Mouse (Mus musculus) lung, adult 18-20 months (tissue): Measurements from ENCODE around the gene Rin2.
"Not testable (repeated sequence)": the region's sequence is repeated elsewhere in the genome, so short reads cannot be mapped to it uniquely, and the experiment has no call there.

Source experiments
- DNase-seq, 2 experiments: peaks; one replicate each; pipeline ENCODE4 v3.0.0; 2022; ENCODE audit warnings: mixed read lengths in 2 of 2

Rin2 gene

DNA sequence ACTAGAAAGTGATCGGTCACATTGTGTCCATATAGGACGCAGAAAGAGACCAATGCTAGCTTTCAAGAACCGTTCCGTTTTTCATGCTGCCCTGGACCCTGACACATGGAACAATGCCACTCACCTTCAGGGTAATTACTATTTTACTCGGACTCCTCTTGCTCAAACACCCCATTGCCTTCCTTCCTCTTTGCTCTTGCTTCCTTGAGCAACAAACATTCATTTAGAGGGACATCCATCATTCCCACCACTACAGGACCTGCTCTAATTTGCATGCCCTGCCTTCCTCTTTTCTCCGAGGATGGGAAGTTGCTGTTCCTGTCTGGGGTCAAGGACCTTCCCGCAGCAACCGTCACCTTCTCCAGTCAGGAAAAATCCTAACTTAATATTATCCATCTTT lies 9.9 kb downstream of the Rin2 start:
- DNase-seq, result no peak

DNA sequence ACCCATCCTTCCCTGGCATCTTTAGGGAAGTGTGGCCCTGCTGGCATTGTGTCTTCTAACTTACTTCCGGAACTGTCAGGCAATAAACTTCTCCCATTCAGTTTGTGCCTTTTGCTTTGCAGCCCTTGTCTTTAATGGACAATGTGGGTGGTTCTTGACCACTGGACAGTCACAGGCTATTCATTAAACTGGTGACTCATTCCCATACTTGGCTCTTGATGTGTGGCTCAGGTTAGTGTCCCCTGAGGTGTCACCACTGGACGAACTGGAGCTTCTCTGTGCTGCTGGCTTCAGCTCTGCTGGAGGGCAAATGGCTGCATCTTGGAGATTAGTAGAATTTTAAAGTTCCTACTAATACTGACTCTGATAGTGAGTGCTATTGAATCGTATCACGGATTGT lies 11.0 kb downstream of the Rin2 start:
- no peak for DNase-seq

DNA sequence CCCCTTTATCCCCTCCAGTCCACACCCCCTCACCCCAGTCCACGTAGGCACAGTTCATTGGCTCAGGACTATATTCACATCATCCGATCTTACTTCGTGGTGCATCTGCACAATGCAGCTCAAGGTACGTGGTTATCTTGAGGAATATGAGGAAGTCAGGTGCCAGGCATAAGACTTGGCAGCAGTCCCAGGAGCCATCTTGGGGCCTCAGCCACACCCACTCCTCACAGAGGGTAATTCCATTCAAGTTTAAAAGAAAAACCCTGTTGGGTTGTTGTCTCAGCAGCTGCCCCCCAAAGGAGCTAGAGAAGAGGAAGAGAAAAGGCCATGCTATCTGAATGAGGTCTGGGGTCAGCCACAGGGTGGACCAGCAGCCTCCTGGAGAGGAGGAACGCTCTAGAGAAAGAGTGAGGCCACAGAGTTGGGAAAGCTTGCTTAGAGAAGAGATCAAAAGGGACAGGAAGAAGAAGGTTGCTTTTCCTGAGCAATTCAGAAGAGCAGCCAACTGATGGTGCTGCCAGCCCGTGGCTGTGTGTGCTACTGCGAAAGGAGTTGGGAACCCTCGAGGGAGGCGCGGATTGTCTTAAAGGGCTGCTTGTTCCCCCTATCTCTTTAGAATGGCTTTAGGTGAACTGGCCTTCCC lies 16.5 kb downstream of the Rin2 start:
- peak; percentile 17 to 25 for DNase-seq

DNA sequence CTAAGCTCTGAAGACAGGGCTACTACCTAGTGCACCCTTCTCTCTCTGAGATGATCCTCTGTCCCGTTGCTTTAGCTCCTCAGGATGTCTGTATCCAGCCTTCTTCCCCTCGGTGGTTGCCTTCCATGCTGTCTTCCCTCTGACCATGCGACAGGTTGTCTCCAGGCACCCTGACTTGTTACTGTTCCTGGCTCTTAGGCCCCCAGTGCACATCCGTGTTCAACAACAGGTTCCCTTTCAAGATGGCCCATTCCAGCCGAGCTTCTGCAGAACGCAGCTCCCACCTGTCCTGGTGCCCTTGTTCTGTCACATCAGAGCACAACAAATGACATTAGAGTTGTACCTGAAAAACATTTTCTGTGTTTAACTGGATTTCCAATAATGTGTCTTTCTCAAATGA lies 22.1 kb downstream of the Rin2 start:
- DNase-seq, result no peak

DNA sequence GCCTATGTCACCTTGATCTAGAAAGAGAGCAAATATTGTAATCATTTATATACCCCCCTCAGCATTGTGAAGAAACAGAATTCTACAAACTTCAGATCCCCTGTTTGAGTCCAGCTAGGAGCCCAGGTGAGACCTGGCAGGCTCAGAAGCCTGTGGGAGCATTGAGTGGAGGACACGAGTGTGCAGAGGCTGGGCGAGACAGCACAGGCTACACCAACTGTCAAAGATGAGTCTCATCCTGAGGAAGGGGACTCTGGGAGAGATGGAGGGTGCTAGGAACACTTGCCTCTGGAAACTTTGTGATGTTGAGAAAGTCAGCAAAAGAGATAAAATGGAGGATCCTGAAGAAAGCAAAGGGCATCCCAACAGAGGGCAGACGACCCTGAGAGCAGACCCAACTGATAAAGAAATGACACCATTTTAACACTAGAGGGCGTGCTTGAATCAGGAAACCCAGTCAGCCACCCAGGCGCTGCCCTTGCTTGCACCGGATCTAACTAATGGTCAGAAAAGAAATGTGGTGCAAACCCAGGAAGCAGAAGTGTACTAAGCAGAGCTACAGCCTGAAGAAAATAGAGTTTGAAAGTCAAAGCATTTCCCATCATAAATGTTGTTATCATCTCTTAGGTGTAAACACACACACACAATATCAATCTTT lies 24.5 kb downstream of the Rin2 start:
- peak; percentile 46 to 72 for DNase-seq

DNA sequence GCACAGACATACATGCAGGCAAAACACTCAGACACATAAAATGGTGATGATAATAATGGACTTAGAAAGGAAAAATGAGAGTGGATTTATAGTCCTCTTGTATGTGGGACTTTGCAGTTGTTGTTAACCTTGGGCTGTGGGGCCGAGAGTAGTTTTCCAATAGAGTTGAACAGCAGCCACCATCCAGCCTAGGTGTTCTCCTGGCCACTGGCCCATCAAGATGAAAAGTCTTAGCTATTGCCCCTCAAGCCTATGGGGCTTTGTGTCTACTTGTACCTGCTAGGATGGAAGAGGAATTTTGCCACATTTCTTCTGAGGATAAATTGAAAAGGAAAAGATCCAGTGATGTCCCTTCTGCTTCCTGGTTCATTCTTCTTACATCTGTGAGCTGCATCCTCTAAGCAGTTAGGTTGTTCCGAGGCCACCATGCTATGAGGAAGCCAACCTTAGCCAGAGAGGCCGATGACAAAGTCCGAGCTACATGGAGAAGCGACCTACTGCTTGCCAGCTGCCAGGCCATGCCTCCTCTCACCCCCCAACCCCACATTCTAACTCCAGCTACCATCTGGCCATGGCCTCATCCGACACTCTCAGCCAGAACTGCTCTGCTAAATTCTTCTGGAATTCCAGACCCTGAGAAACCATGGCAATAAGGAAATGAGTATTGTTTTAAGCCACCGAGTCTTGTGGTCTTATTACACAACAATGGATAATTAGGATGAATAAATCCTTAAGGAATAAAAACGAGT lies 25.4 kb downstream of the Rin2 start:
- DNase-seq, result no peak

DNA sequence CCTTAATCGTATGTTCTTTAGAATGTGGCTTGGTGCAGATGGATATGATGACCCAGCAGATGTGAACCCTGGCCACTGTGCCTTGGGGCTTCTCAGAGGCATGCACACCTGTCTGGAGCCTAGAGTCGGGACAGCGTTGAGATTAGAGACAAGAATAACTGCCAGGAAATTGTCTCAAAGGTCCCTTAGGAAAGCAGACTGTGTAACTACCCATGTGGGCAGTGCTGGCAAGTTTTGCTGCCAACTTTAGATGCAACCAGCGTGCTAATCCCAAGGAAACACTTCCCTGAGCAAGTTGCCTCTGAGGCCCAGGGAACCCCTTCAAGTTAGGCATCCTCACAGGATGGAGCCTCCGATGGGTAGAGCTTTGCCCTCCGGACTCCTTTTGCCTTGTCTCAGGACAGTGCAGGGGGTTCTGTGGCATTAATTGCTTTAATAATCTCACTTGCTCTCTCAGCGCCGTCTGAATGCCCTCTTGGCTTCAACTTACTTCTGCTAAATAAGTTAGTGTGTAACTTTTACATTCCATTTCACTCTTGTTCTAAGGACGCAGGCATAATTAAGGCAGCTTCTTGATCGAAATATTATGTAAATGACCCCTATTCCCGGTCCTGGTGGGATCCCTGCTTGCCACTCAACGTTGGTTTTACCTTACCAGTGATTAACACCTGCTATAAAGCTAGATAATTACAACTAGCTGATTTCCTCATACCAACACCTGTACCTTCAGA lies 26.8 kb downstream of the Rin2 start:
- DNase-seq, result no peak

DNA sequence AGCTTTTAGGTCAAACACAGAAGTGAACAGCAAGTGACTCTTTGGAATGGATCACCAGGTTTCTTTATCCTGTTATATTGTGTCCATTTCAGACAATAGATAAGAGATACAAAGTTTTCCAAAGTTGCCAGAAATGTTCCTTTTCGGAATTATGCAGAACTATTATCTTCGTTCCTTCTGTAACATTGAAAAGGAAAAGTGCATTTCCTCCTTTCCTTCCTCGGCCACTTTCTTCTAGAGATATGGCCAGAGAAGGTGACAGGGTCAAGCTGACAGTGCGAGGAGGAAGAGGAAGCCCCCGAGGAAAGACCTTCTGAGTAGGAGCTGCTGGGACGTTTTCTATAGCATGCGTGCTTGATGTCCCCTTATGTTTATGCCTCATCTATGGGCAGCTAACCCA lies 29.7 kb downstream of the Rin2 start:
- no peak for DNase-seq

DNA sequence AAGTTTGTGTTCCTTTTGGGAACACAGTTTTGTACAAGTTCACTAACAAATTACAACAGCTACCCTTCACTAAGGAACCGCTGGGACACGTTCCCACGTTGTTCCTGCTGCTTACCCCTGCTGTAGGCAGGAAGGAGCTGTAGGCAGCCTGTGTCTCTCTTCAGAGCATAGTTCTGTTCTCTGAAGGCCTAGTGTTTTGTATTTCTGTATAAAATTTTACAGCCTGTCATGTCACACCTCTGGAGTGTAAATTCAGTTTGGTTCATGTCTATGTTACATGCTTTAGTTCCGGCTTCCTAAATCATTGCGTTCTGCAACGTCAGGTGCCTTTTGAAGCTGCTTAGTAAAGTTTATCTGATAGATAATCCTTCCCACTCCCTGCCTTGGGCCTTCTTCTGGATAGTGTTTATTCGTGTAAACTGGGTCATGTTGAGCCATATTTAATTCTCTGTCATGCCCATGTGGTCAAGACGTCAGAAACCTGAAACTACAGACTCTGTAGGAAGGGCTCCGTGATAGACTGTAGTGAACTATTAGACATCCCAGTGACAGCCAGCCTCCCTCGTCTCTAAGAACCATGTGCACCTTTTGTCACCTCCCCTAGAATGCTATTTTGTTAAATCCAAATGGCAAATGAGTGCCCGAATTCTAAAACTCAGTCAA lies 34.8 kb downstream of the Rin2 start:
- DNase-seq, result no peak

DNA sequence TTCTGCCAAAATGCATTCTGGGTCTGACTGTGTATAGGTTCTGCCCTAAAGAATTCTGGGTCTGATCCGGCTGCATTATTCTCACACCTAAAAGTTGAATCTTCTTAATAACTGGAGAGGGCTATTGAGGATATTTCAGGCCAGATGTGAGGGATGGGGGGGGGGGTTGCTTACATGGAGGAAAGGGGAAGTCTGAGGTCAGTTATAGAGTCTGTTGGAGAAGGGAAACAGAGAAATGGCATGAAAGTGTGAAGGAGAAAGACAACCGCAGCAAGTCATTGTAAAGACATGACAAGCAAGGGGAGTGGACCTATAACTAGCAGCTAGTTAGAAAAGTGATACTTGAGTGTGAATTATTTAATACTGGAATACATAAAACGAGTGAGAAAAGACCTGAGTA lies 36.5 kb downstream of the Rin2 start:
- DNase-seq, result no peak

DNA sequence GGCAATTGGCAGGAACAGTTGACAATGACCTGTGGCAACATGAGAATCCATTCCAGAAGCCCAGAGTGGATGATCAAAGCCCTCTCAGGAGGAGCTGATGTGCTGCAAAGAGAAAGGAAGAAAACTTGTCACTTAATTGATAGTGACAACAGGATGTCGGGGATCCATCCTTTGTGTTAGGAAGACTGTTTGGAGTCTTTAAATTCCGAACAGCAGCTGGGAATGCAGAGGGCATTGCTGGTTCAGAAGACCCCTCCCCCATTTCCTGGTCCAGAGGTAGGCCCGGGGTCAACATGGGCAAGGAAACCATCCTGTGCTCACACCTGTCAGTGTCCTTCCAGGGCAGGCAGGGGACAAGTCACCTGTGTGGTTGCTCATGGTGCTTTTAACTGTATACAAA lies 37.0 kb downstream of the Rin2 start:
- DNase-seq, result no peak

DNA sequence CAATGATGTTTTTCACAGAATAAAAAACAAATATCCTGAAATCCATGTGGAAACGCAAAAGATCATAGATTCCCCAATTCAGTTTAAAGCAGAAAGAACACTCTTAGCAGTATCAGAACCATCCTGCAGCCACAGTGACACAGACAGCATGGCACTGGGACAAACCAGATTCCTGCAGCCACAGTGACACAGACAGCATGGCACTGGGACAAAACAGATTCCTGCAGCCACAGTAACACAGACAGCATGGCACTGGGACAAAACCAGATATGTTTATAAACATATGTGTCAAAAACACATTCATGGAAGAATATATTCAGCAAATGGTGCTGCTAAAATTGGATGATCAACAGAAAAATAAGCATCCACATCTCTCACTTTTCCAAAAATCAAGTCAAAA lies 42.5 kb downstream of the Rin2 start:
- no peak for DNase-seq

DNA sequence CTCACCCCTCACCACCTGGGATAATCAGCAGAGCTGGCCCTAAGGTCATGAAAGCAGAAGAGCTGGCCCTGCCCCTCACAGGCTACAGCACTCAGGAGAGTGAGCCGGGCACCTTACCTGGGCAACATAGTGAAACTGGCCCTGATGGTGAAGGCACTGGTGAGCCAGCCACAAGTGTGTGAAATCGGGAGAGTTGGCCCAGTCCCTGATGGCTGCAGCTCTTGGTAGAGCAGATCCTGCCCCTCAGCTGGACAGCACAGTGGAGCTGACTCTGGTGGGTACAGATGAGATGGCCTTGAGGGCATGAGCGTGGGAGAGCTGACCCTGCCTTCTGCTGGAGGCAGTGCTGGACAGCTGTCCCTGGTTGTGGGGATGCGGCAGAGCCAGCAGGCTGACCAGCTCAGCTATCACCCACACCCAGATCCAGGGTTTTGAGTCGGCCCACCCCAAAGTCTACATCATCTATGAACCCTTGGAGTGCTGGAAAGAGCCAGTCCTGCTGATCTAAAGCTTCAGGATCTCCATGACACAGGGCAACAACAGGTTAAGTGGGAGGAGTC lies 43.7 kb downstream of the Rin2 start:
- DNase-seq, result no peak

DNA sequence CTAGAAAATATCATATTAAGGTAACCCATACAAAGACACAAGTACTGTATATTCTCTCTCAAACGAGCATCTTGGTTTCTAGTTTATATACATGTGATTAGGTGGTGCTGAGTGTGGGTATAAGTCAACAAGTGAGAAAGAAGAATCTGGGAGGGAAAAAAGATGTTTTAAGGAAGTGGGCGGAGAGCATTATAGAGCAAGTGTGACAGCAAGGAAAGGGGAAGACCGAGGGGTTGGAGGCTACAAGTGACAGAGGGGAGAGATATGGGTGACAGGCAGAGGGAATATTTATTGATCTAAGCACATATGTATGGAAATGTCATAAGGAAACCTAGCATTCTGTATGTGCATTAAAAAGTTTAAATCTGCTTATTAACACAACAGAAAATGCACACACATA lies 45.1 kb downstream of the Rin2 start:
- DNase-seq, result no peak

DNA sequence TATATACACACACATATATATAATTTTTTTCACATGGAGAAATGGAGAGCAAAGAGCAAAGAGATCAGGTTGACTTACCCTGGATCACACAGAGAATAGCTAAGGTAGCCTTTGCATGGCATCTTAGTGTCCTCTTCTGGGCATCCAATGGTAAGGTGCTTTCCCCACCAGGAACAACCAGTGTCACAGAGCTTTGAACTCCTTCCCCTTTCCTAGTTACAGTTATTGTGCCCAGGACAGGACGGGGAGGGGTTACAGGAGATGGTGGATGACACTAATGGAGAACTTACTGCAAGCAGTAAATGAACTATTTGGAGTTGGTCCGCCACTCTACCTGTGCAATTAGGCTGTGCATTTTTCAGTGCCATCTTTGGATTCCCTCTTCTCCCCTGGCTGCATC lies 45.7 kb downstream of the Rin2 start:
- DNase-seq, result no peak

DNA sequence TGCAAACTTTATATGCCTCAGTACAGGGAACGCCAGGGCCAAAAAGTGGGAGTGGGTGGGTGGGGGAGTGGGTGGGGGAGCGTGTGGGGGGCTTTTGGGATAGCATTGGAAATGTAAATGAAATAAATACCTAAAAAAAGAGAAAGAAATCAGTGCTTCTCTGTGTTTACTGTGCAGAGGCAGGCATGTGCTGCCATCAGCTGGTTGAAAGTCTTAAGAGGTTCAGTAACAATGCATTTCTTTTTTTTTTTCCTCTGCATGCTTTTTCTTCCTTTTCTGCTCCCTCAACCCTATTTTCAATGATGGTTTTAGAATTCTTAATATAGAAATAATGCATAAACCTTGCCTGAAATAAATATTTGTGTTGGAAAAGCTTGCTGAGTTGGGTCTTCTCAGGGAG lies 47.3 kb downstream of the Rin2 start:
- not testable (repeated sequence) for DNase-seq

DNA sequence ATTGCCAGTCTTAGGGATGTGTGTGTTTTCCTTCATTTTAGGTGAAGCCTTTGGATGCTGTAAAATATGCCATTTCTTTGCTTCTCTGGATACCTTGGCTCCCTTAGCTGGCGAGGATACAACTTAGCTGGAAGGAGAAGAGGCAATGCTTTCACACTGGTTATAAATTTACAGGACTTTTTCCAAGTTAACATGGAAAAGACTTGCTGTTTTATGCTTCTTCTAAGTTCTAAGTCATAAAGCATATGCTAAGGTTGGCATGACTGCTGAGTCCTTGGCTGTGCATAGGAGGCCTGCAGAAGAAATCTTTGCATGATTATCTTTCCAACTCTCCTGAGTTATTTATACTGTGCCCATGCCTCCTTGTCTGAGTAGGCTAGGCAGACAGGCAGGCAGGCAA lies 49.3 kb downstream of the Rin2 start:
- DNase-seq, result no peak

DNA sequence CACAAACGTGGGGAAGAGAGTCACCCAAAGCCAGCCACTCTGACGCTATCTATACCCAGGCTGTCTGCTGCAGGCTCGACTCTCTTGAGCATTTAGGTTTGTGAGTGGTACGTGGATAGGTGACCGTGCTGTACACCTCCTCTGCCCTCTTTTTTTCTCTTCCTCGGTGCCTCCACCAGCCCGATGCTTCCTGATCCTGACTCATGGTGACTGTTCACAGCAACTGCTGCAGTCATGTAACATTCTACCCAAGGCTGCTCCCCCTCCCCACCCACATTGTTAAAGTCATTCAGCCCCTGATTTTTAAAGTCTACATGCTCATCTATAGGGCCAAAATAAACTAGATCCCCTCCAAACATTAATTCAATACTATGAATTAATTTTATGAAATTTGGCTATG lies 54.4 kb downstream of the Rin2 start:
- DNase-seq, result no peak

DNA sequence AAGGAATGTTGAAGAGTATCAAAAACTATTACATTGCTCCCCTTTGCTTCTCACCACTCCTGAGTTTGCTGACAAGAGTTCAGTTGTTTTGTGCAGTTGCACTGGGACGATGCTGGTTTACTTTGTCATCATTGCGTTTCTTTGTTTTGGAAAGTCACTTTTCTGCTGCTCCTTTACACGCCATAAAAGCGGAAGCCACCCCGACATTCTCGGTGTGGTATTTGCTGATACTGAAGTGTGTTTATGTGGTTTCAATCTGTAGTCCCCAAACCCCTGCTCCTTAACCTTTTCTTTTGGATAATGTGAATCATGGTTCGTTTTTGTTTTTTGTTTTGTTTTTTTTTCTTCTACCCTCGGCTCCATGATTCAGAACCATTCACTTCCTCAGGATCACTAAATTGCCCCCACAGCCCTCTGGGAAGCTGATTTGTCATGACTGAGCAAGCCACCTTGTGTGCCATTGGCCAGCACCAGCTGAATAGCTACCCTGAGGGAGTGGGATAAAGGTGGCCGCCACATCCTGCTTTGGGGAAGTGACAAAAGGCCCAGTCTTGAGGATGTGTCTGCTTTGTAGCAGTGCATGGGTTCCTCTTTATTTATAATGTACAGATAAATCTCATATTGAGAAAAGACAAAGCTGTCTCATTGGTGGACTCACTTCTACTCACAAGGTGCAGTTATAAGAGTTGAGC lies 55.3 kb downstream of the Rin2 start:
- peak in 1 of 2 experiments; percentile 32 for DNase-seq

DNA sequence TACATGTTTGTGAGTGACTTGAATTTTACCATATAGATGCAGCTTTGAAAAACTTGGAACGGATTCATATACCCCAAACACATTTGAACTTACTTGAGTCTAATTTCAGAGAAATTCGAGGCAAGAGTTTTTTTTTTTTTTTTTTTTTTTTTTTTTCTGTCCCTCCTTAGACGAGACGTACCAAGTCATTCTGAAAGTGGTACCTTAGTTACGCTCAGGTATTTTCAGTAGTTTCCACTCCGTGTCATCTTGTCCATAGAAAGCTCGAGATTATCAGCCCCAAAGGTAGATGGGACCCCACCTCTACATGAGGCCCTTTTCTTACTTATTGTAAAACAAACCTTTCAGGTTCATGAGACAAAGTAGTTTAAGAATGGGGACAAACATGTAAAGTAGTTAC lies 55.9 kb downstream of the Rin2 start:
- DNase-seq, result no peak

DNA sequence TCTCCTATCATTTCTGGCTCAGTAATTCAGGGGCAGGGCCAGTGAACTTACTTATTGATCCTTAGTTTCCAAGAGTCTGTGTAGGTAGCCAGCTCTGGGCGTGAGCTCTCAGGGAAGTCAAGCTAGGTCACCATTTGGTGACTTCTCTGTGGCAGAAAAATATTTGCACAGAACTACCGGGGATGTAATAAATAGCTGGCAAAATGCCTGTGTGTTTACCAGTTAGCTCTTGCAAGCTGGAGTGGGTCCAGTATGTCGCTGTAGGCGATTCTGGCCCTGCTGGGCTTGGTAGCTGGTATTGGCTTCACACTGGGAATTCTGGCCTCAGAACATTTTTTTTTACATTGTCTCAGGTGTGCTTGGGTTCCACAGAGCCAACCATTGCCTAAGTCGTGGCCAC lies 60.1 kb downstream of the Rin2 start:
- no peak for DNase-seq

DNA sequence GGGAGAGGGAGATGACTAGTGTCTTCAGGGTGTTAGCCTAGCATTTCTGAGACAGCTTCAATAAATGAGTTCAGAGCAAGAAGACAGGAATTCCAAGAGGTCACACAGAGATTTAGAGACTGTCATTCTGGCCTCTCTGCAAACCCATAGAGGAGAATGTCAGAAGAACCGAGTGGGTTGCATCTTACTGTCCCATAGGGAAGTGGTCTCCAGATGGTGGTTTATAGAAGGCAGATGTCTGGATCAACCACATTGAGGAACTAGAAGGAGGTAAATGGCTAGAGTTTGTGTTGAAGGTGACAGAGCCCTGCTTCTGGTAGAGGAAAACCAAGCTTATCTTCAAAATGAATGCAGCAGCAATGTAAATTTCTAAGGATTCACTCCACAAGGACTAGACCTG lies 61.5 kb downstream of the Rin2 start:
- DNase-seq, result no peak
